Mouse (Mus musculus) layer of hippocampus, postnatal 25 days (tissue): ENCODE measurements around the gene Rnf212. TPM values are rescaled to one million over a fixed set of nuclear protein-coding genes. Genes with fewer than 3 reads are reported as not detected.

Experiments used
- DNase-seq, 2 experiments: peaks; one replicate each; pipeline ENCODE4 v3.0.0; 2022; ENCODE audit warnings: mixed read lengths in 2 of 2, low spot score in 1 of 2; ENCODE audit errors: extremely low spot score in 1 of 2
- total RNA-seq, 2 experiments: library from RNA; stranded (reverse); gene quantifications; 2 replicates each; pipeline ENCODE4 v1.2.3; 2021

Gene Rnf212
- total RNA-seq, 2 experiments from 2014 or later: not detected

DNA sequence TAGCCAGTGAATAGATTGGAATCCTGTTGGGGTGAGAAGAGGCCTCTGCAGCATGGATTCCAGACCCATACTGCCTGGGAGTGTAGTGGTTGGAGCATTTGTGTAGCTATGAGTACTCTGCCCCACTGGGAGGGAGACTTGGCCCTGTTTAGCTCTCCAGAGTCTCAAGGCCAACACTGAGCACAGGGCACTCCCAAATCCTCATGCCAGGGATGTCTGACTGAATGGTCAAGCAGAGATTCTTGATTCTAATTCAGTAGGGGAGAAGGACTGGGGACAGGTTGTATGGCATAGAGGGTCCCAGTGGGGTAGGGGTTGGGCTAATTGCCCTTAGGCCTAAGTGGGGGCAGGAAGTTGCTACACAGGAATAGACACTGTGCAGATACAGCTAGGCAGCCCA, 61.1 kb downstream of the Rnf212 start:
- DNase-seq: no peak

GRCm38 (mm10) chr5:108713096-108713495, 61.7 kb downstream of the Rnf212 start:
- no peak for DNase-seq

DNA sequence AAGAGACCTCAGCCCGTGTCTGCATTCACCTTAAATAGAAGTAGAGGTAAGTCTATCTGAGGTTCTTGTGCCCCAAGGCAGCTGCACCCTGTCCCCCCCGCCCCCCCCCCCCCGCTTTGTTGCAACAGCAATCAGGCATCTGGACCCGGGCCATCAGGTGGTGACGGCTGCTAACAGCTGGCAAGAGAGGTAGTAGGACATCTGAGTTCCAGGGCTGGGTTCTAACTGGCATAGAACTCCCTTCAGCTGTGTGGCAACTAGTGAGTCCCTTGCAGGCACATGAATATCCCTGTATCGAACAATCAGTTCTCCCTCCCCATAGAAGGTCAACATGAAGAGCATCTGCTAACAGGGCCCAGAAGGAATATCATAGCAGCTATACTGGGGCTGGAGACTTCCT, 62.8 kb downstream of the Rnf212 start:
- no peak for DNase-seq

DNA sequence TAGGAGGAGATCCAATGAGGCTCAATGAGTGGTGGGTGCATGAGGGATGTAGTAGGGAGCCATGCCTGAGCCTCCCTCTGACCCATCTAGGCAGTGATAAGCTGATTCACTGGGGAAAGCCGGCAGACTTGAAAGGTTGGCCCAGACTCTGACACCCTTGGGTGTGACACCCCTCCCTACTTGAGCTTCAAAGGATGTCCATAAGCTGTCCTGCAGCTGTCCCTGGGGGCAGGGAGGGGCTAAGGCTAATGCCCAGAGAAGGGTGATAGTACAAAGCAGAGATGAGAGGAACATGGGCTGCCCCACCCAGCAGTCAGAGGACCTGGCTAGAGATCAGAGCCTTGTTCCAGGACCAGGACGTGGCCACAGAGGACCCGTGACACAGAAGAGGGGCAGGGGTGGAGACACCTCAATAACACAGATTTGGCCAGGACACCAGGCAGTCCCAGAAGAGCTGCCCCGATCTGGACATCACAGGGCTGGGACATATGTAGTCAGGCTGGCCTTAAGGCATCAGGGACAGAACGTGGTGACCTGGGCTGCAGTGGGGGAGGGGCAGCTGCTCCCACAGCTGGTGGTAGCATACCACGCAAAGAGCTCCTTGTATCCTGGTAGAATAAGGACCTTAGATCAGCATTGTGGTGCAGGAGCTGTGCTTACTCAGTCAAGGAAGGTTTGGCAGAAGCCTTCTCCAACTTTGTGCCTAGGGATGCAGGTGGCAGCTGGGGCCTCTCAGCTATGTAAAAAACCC, 65.6 kb downstream of the Rnf212 start:
- DNase-seq: no peak

DNA sequence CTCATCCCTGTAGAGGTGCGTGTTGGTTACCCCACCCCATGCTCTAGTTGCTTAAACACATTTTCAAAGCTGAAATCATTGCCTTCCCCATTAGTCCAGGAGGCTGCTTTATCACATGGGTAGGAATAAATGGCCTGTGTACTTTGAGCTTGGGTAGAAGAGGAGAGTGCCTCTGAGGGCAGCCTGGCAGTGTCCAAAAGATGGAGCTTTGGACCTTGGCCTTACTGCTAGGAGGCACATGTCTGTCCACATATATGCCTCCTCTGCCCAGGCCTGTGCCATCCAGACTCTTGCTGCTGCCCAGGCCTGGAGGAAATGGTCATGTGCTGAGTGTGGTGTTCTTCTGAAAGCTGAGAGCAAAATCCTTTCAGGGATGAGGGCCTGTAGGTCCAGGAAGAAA, 66.4 kb downstream of the Rnf212 start:
- no peak for DNase-seq

- DNase-seq: no peak
These were observed 67.0 kb downstream of the Rnf212 start for GRCm38 (mm10) chr5:108707758-108708157.

GRCm38 (mm10) chr5:108703754-108704626, 70.8 kb downstream of the Rnf212 start:
- DNase-seq: no peak

- no peak for DNase-seq
These were observed 73.3 kb downstream of the Rnf212 start for GRCm38 (mm10) chr5:108701341-108702021.

DNA sequence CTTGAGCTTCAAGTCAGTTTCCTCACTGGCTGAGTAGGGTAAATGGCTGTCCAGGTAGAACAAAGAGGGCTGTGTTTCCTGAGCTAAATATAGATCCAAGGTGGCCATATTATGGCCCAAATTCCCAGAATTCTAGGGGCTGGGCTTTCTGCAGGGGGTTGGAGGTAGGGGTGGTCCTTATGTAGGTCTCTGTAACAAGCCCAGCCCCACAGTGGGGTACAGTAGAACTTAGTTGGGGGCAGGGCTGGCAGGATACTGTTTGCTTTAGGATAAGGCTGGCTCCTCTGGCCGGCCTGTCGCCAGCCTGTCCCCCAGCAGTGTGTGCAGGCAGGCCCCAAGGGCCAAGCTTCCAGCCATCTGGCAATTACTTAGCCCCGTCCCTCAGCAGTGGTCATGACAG, 74.4 kb downstream of the Rnf212 start:
- DNase-seq: no peak

- peak in 1 of 2 experiments; percentile 38 for DNase-seq
These were observed 77.4 kb downstream of the Rnf212 start for GRCm38 (mm10) chr5:108697341-108697753.

DNA sequence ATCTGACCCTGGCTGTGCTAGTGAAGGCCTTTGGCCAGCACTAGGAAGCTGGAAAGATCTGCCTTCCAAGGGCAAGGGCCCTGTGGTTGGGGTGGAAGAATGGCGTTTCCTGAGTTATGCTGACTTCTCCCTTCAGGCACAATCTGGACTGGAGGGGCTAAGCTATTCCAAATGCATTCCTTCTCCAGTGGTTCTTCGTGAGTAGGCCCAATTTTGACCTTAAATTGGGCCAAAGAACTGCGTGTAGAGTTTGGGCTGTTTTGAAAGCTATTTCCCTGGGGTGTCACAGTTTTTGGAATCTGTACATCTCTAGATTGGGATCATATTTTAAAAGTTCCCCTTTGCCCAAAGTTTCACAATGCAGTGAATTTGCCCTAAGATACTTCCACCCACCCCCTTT, 78.2 kb downstream of the Rnf212 start:
- DNase-seq: no peak

DNA sequence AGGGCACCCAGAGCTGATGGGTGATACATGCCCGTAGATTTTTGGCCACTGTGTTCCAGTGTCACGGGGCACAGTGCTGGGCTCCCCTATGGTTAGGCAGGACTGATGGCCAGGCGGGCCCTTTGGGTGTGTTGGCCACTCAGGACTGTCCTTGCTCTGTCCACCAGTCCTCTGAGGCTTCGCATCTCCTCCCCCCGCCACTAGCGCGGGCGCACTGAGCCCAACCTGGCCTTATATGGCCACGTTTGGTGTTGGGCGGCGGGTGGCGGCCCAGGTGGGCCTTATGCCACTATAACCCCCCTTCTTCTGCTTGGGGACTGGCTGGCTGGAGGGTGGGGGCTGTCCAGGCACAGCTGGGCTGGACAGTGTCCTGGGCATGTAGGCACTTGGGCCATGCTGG, 78.9 kb downstream of the Rnf212 start:
- no peak for DNase-seq

GRCm38 (mm10) chr5:108694352-108695261, 80.2 kb downstream of the Rnf212 start:
- DNase-seq: peak in 1 of 2 experiments; percentile 56

- peak in 1 of 2 experiments; percentile 60 for DNase-seq
These were observed 80.9 kb downstream of the Rnf212 start for GRCm38 (mm10) chr5:108693872-108694288.

DNA sequence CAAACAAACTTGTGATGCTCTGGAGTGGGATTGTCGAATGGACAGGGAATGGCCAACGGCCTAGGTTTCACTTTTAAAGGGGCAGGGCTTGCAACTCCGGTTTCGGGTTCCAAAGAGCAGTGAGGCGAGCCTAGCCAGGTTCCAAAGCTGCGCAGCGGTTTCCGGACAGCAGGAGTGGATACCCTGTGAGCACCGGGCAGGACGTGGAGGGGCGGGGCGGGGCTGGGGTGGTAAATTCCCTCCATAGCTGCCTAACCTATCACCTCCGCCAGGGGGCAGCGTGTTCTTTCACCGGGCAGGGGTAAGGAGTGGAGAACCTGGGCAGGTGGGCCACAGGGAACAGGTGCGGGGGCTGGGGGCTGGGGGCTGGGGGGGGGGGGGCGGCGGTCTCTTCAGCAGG, 82.5 kb downstream of the Rnf212 start, which contains the start of gene Fgfrl1:
Gene Fgfrl1, plus strand, starts transcription at position 112 of the 400 bp plus-strand sequence.
- peak in 1 of 2 experiments; percentile 59 for DNase-seq

- DNase-seq: no peak
These were observed 83.6 kb downstream of the Rnf212 start for GRCm38 (mm10) chr5:108691152-108691551.

DNA sequence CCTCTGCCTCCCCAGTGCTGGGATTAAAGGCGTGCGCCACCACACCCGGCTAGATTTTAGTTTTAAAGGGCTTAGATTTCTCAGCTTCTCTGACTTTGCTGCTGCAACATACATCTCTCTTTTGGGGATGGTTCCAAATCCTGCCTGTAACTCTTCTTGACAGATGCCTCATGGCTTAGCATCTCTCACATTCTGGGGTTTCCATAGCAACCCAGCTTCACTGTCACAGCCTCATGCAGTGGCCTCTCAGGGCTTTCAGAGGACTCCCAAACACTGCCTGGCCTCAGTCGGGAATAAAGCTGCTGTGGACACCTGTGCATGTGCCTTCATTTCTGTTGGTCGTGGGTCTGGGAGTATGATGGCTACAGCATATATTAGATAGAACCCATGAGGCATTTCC, 85.7 kb downstream of the Rnf212 start:
- DNase-seq: no peak

- no peak for DNase-seq
These were observed 93.9 kb downstream of the Rnf212 start for GRCm38 (mm10) chr5:108680871-108681270.

GRCm38 (mm10) chr5:108679909-108680308, 94.9 kb downstream of the Rnf212 start:
- DNase-seq: no peak
